Mouse (Mus musculus): Measurements from ENCODE around the gene Psat1.

DNA sequence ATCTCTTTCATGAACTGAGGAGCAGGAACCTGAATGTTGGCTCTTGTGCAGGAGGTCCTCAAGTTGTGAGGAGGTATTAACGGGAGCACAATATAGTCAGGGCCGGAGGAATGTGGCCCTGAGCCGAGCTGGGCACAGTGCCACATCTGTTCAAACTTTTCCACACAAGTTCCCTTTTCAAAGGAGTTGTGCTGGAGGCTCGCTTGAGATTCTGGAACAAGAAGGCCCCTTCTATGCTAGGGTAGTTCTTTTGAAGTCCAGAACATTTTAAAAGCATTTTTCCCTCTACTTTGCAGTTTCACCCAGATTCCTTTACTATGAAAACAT is 21.5 kb downstream of the Psat1 start:
- TF ChIP-seq CTCF (IDR thresholded peaks at IDR 0.05; ENCODE audit: borderline replicate concordance, insufficient read depth, low read length): no peak
- TF ChIP-seq POLR2A (IDR thresholded peaks at IDR 0.05; ENCODE audit: low read depth, low read length): peak; percentile 61
